Mouse (Mus musculus): Measurements from ENCODE around the gene Cdk14. TPM values are rescaled to one million over a fixed set of nuclear protein-coding genes. Genes with fewer than 3 reads are reported as not detected.

Cdk14 gene
- total RNA-seq, 1 experiment, result 3.5 TPM

DNA sequence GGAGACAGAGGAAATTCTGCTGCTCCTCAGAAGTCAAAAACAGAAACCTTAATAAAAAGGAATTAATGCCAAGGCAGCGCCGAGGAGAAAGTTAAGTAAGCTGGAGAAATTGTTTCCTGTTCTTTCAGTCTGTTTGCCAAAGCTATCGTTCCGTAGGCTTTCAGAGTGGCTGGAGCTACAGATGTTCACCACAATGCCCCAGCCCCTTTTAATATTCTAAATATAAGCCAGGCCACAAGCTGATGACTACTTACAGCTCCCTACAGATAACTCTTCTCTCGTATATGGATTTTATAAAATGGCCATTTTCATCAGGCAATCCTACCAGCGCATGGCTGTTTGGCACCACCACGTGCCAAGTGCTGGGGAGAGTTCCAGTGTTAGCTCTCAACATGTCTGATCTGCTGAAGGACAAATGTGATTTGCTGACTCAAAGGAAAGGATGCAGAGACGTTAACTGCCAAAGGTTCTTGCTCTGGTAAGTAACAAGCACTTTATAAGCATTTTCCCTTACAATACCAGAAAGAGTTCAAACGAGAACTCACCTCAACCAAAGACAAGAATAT lies 106.8 kb downstream of the Cdk14 start:
- Histone ChIP-seq H3K36me3 (ENCODE audit: control insufficient read depth, insufficient read depth, low read length, poor library complexity, severe bottlenecking) (no peaks in the 10 kb centered on the region), H3K9me3 (ENCODE audit: control insufficient read depth, insufficient read depth, low read depth, low read length) (no peaks in the 10 kb centered on the region), H3K27ac (ENCODE audit: insufficient read depth, low read depth, low read length, poor library complexity, severe bottlenecking) (no peak overlapping the region), H3K4me3 (ENCODE audit: insufficient read depth in 1 of 2, low read depth in 1 of 2, low read length in 2 of 2, poor library complexity in 1 of 2, severe bottlenecking in 1 of 2) (no peak overlapping the region), H3K9ac (ENCODE audit: insufficient read depth, low read depth, low read length, poor library complexity, severe bottlenecking) (no peak overlapping the region), H3K4me1 (ENCODE audit: control insufficient read depth in 2 of 2, insufficient read depth in 2 of 2, low read length in 2 of 2, poor library complexity in 1 of 2) (no peaks in the 10 kb centered on the region)
- no peak for TF ChIP-seq CHD2 (IDR thresholded peaks at IDR 0.05; ENCODE audit: low read depth, low read length)
- in situ Hi-C loops (cut with MboI; ENCODE audit: low sequenced_read_pairs in 2 of 2, unreplicated experiment in 2 of 2), result no loop called here
- no peak for DNase-seq (ENCODE audit: low read depth, low spot score)

DNA sequence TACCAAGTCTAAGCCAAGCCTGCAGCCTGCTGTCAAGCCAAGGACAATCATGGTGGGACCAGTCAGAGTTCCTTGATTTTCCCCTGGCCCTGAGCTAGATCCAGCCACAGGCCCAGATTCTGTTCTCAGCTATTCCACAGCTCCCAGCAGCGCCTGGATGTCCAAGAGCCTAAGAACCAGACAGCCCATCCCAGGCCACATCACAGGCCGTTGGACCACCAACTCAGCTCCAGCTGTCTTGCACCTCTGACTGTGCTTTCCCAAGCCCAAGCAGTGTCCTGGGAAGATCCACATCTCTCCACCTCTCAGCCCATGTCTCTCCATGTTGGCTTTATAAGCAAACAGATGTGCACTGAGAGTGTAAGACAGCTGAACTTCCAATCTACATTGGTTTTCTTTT lies 114.8 kb downstream of the Cdk14 start:
- no peaks in the 10 kb centered on the region for H3K36me3 ChIP-seq (ENCODE audit: control insufficient read depth, insufficient read depth, low read length, poor library complexity, severe bottlenecking)
- H3K4me3 ChIP-seq (ENCODE audit: insufficient read depth in 1 of 2, low read depth in 1 of 2, low read length in 2 of 2, poor library complexity in 1 of 2, severe bottlenecking in 1 of 2), result no peak overlapping the region
- H3K27ac ChIP-seq (ENCODE audit: insufficient read depth, low read depth, low read length, poor library complexity, severe bottlenecking), result no peak overlapping the region
- TF ChIP-seq HCFC1 (IDR thresholded peaks at IDR 0.05; ENCODE audit: borderline replicate concordance, insufficient read depth, low read length) (no peak), MAFK (IDR thresholded peaks at IDR 0.05; ENCODE audit: insufficient read depth, low read depth, low read length) (no peak), ZNF384 (IDR thresholded peaks at IDR 0.05; ENCODE audit: low read depth, low read length) (no peak), CHD2 (IDR thresholded peaks at IDR 0.05; ENCODE audit: low read depth, low read length) (no peak), ZC3H11A (IDR thresholded peaks at IDR 0.05; ENCODE audit: borderline replicate concordance, low read depth, low read length) (no peak)
- DNase-seq (ENCODE audit: low read depth, low spot score), result no peak
- in situ Hi-C loops (cut with MboI; ENCODE audit: low sequenced_read_pairs in 2 of 2, unreplicated experiment in 2 of 2), result no loop called here
- no peaks in the 10 kb centered on the region for H3K4me1 ChIP-seq (ENCODE audit: control insufficient read depth in 2 of 2, insufficient read depth in 2 of 2, low read length in 2 of 2, poor library complexity in 1 of 2)
- H3K9ac ChIP-seq (ENCODE audit: insufficient read depth, low read depth, low read length, poor library complexity, severe bottlenecking), result no peak overlapping the region
- H3K9me3 ChIP-seq (ENCODE audit: control insufficient read depth, insufficient read depth, low read depth, low read length), result no peaks in the 10 kb centered on the region

DNA sequence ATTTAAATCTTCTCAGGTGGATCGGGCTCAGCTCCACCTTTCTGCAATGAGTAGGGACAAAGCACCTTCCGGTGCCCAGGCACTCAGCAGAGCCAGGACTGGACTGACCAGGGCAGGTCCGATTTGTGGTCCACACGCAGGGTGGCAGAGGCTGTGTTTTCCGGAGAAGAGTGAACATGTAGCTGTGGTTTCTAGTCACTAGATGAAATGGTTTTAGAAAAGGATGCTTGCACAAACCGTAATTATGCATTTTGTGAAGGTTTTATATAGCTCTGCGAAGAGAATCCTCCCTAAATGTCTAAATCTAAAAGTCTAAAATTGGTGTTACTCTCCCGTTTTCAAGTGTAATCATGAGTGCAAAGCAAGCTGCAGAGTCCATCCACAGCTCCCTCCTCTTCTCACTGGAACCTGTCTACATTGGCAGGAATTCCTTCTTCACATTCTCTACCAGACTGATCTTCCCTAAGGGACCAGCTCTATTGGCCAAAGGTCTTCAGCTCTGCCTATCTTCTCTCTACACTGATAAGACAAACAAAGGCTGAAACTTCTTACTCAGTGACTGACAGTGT lies 116.9 kb downstream of the Cdk14 start:
- Histone ChIP-seq H3K4me1 (ENCODE audit: control insufficient read depth in 2 of 2, insufficient read depth in 2 of 2, low read length in 2 of 2, poor library complexity in 1 of 2) (no peaks in the 10 kb centered on the region), H3K4me3 (ENCODE audit: insufficient read depth in 1 of 2, low read depth in 1 of 2, low read length in 2 of 2, poor library complexity in 1 of 2, severe bottlenecking in 1 of 2) (no peak overlapping the region), H3K36me3 (ENCODE audit: control insufficient read depth, insufficient read depth, low read length, poor library complexity, severe bottlenecking) (no peaks in the 10 kb centered on the region), H3K9ac (ENCODE audit: insufficient read depth, low read depth, low read length, poor library complexity, severe bottlenecking) (no peak overlapping the region), H3K27ac (ENCODE audit: insufficient read depth, low read depth, low read length, poor library complexity, severe bottlenecking) (no peak overlapping the region), H3K9me3 (ENCODE audit: control insufficient read depth, insufficient read depth, low read depth, low read length) (no peaks in the 10 kb centered on the region)
- TF ChIP-seq HCFC1 (IDR thresholded peaks at IDR 0.05; ENCODE audit: borderline replicate concordance, insufficient read depth, low read length) (no peak), CHD2 (IDR thresholded peaks at IDR 0.05; ENCODE audit: low read depth, low read length) (no peak), ZNF384 (IDR thresholded peaks at IDR 0.05; ENCODE audit: low read depth, low read length) (no peak), ZC3H11A (IDR thresholded peaks at IDR 0.05; ENCODE audit: borderline replicate concordance, low read depth, low read length) (no peak), MAFK (IDR thresholded peaks at IDR 0.05; ENCODE audit: insufficient read depth, low read depth, low read length) (no peak)
- in situ Hi-C loops (cut with MboI; ENCODE audit: low sequenced_read_pairs in 2 of 2, unreplicated experiment in 2 of 2), result no loop called here
- DNase-seq (ENCODE audit: low read depth, low spot score), result no peak

DNA sequence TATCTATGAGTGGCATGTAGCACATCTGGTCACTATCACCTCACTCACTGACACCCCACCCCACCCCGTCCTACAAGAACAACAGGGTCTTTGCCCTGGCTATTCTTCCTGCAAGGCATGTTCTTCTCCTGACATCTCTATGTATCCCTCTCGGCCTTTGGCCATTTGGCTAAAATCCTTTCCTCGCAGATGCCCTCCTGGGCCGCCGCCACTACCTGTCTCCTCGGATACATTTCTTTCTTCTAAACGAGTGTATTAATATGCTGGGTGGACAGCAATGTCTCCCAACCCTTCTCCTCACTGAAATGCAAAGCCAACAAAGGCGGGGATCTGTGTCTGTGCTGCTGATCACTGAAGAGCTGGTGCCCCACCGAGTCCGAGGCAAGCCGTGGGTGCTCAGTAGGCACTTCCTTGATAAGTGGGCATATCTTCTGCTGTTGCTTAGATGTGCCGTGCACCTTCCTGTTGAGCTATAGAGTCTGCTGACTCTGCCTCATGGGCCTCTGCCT lies 118.5 kb downstream of the Cdk14 start:
- Histone ChIP-seq H3K27ac (ENCODE audit: insufficient read depth, low read depth, low read length, poor library complexity, severe bottlenecking) (no peak overlapping the region), H3K9me3 (ENCODE audit: control insufficient read depth, insufficient read depth, low read depth, low read length) (no peaks in the 10 kb centered on the region), H3K9ac (ENCODE audit: insufficient read depth, low read depth, low read length, poor library complexity, severe bottlenecking) (no peak overlapping the region), H3K4me3 (ENCODE audit: insufficient read depth in 1 of 2, low read depth in 1 of 2, low read length in 2 of 2, poor library complexity in 1 of 2, severe bottlenecking in 1 of 2) (no peak overlapping the region), H3K36me3 (ENCODE audit: control insufficient read depth, insufficient read depth, low read length, poor library complexity, severe bottlenecking) (no peaks in the 10 kb centered on the region), H3K4me1 (ENCODE audit: control insufficient read depth in 2 of 2, insufficient read depth in 2 of 2, low read length in 2 of 2, poor library complexity in 1 of 2) (no peaks in the 10 kb centered on the region)
- in situ Hi-C loops (cut with MboI; ENCODE audit: low sequenced_read_pairs in 2 of 2, unreplicated experiment in 2 of 2), result no loop called here
- no peak for TF ChIP-seq HCFC1 (IDR thresholded peaks at IDR 0.05; ENCODE audit: borderline replicate concordance, insufficient read depth, low read length)
- TF ChIP-seq MAFK (IDR thresholded peaks at IDR 0.05; ENCODE audit: insufficient read depth, low read depth, low read length), result no peak
- no peak for TF ChIP-seq ZC3H11A (IDR thresholded peaks at IDR 0.05; ENCODE audit: borderline replicate concordance, low read depth, low read length)
- no peak for TF ChIP-seq ZNF384 (IDR thresholded peaks at IDR 0.05; ENCODE audit: low read depth, low read length)
- TF ChIP-seq CHD2 (IDR thresholded peaks at IDR 0.05; ENCODE audit: low read depth, low read length), result no peak
- no peak for DNase-seq (ENCODE audit: low read depth, low spot score)

DNA sequence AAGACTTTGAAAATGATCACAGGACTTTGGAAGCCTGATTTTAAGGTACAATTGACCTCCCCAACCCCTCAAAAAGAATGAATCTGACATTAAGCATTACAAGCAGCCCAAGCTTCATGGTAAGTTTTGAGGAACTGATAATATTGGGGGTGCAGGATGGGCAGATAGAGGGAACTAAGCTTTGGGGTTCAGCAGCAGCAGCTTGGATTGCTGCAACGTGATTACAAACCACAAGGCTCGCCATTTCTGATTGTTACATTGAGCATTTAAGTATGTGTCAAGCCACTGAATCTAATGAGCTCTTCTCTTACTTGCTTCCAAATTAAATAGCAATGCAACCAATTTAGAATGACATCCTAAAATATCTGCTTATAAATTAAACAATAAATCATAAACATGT lies 119.1 kb downstream of the Cdk14 start:
- no peak overlapping the region for H3K9ac ChIP-seq (ENCODE audit: insufficient read depth, low read depth, low read length, poor library complexity, severe bottlenecking)
- in situ Hi-C loops (cut with MboI; ENCODE audit: low sequenced_read_pairs in 2 of 2, unreplicated experiment in 2 of 2), result no loop called here
- no peak overlapping the region for H3K4me3 ChIP-seq (ENCODE audit: insufficient read depth in 1 of 2, low read depth in 1 of 2, low read length in 2 of 2, poor library complexity in 1 of 2, severe bottlenecking in 1 of 2)
- no peak for DNase-seq (ENCODE audit: low read depth, low spot score)
- TF ChIP-seq ZC3H11A (IDR thresholded peaks at IDR 0.05; ENCODE audit: borderline replicate concordance, low read depth, low read length), result no peak
- TF ChIP-seq ZNF384 (IDR thresholded peaks at IDR 0.05; ENCODE audit: low read depth, low read length), result no peak
- no peak for TF ChIP-seq HCFC1 (IDR thresholded peaks at IDR 0.05; ENCODE audit: borderline replicate concordance, insufficient read depth, low read length)
- TF ChIP-seq CHD2 (IDR thresholded peaks at IDR 0.05; ENCODE audit: low read depth, low read length), result no peak
- no peak for TF ChIP-seq MAFK (IDR thresholded peaks at IDR 0.05; ENCODE audit: insufficient read depth, low read depth, low read length)
- no peaks in the 10 kb centered on the region for H3K4me1 ChIP-seq (ENCODE audit: control insufficient read depth in 2 of 2, insufficient read depth in 2 of 2, low read length in 2 of 2, poor library complexity in 1 of 2)
- H3K9me3 ChIP-seq (ENCODE audit: control insufficient read depth, insufficient read depth, low read depth, low read length), result no peaks in the 10 kb centered on the region
- no peak overlapping the region for H3K27ac ChIP-seq (ENCODE audit: insufficient read depth, low read depth, low read length, poor library complexity, severe bottlenecking)
- no peaks in the 10 kb centered on the region for H3K36me3 ChIP-seq (ENCODE audit: control insufficient read depth, insufficient read depth, low read length, poor library complexity, severe bottlenecking)

All from ES-E14 (cell line).